Mouse (Mus musculus): Measurements from ENCODE around the gene Robo1. TPM values are rescaled to one million over a fixed set of nuclear protein-coding genes. Genes with fewer than 3 reads are reported as not detected.
A peak's percentile ranks its signal among the peaks of the same experiment; 100 is the strongest.

Gene Robo1
- polyA plus RNA-seq, 1 experiment from 2014 or later, result 58.1 TPM

GRCm38 (mm10) chr16:73038552-73038951 lies 730.4 kb downstream of the Robo1 start:
- no peaks in the 10 kb centered on the region for H3K27me3 ChIP-seq (replicated peaks; ENCODE audit: control insufficient read depth, insufficient read depth, low read length)
- no peaks in the 10 kb centered on the region for H3K4me1 ChIP-seq (replicated peaks; ENCODE audit: control insufficient read depth, insufficient read depth, low read length)
- H3K9me3 ChIP-seq (ENCODE audit: control insufficient read depth, low read length), result no peaks in the 10 kb centered on the region
- 71% methylated on average over 7 of the region's 7 CpGs for WGBS
- H3K36me3 ChIP-seq (ENCODE audit: control insufficient read depth, insufficient read depth), result peaks cover 11% of the 10 kb centered on the region; the same call in 1 of the 2 replicates
- H3K9ac ChIP-seq (replicated peaks; ENCODE audit: low read depth, low read length), result no peak overlapping the region
- ATAC-seq, result no peak
- no peak overlapping the region for H3K4me2 ChIP-seq (ENCODE audit: low read length)
- no peak overlapping the region for H3K27ac ChIP-seq (ENCODE audit: low read length)
- H3K4me3 ChIP-seq (replicated peaks; ENCODE audit: low read length), result no peak overlapping the region

- Histone ChIP-seq H3K27me3 (replicated peaks; ENCODE audit: control insufficient read depth, insufficient read depth, low read length) (no peaks in the 10 kb centered on the region), H3K4me3 (replicated peaks; ENCODE audit: low read length) (no peak overlapping the region), H3K27ac (ENCODE audit: low read length) (no peak overlapping the region), H3K9ac (replicated peaks; ENCODE audit: low read depth, low read length) (no peak overlapping the region), H3K4me2 (ENCODE audit: low read length) (no peak overlapping the region), H3K4me1 (replicated peaks; ENCODE audit: control insufficient read depth, insufficient read depth, low read length) (no peaks in the 10 kb centered on the region), H3K36me3 (ENCODE audit: control insufficient read depth, insufficient read depth) (no peaks in the 10 kb centered on the region), H3K9me3 (ENCODE audit: control insufficient read depth, low read length) (peaks cover 4% of the 10 kb centered on the region)
- no peak for ATAC-seq
- 94% methylated on average over 3 of the region's 3 CpGs for WGBS
Observed at GRCm38 (mm10) chr16:73062461-73062860, 754.4 kb downstream of the Robo1 start.

GRCm38 (mm10) chr16:73067782-73068181 lies 759.7 kb downstream of the Robo1 start:
- no peak overlapping the region for H3K4me3 ChIP-seq (replicated peaks; ENCODE audit: low read length)
- no peak overlapping the region for H3K4me2 ChIP-seq (ENCODE audit: low read length)
- H3K36me3 ChIP-seq (ENCODE audit: control insufficient read depth, insufficient read depth), result no peaks in the 10 kb centered on the region
- H3K27ac ChIP-seq (ENCODE audit: low read length), result no peak overlapping the region
- no peaks in the 10 kb centered on the region for H3K27me3 ChIP-seq (replicated peaks; ENCODE audit: control insufficient read depth, insufficient read depth, low read length)
- no peaks in the 10 kb centered on the region for H3K4me1 ChIP-seq (replicated peaks; ENCODE audit: control insufficient read depth, insufficient read depth, low read length)
- H3K9ac ChIP-seq (replicated peaks; ENCODE audit: low read depth, low read length), result no peak overlapping the region
- WGBS, result 90% methylated on average over 7 of the region's 7 CpGs
- no peak for ATAC-seq
- no peaks in the 10 kb centered on the region for H3K9me3 ChIP-seq (ENCODE audit: control insufficient read depth, low read length)

GRCm38 (mm10) chr16:73072047-73072446 lies 763.9 kb downstream of the Robo1 start:
- WGBS, result 94% methylated on average over 3 of the region's 3 CpGs
- H3K9ac ChIP-seq (replicated peaks; ENCODE audit: low read depth, low read length), result no peak overlapping the region
- H3K27ac ChIP-seq (ENCODE audit: low read length), result no peak overlapping the region
- H3K4me2 ChIP-seq (ENCODE audit: low read length), result no peak overlapping the region
- no peaks in the 10 kb centered on the region for H3K27me3 ChIP-seq (replicated peaks; ENCODE audit: control insufficient read depth, insufficient read depth, low read length)
- peaks cover under 1% of the 10 kb centered on the region; the same call in 1 of the 2 replicates for H3K4me1 ChIP-seq (replicated peaks; ENCODE audit: control insufficient read depth, insufficient read depth, low read length)
- no peaks in the 10 kb centered on the region for H3K9me3 ChIP-seq (ENCODE audit: control insufficient read depth, low read length)
- no peaks in the 10 kb centered on the region for H3K36me3 ChIP-seq (ENCODE audit: control insufficient read depth, insufficient read depth)
- ATAC-seq, result no peak
- no peak overlapping the region for H3K4me3 ChIP-seq (replicated peaks; ENCODE audit: low read length)

GRCm38 (mm10) chr16:73072883-73073282 lies 764.8 kb downstream of the Robo1 start:
- Histone ChIP-seq H3K36me3 (ENCODE audit: control insufficient read depth, insufficient read depth) (no peaks in the 10 kb centered on the region), H3K4me1 (replicated peaks; ENCODE audit: control insufficient read depth, insufficient read depth, low read length) (peaks cover 5% of the 10 kb centered on the region; the same call in 1 of the 2 replicates), H3K27me3 (replicated peaks; ENCODE audit: control insufficient read depth, insufficient read depth, low read length) (no peaks in the 10 kb centered on the region), H3K4me3 (replicated peaks; ENCODE audit: low read length) (no peak overlapping the region), H3K9me3 (ENCODE audit: control insufficient read depth, low read length) (no peaks in the 10 kb centered on the region), H3K27ac (ENCODE audit: low read length) (no peak overlapping the region), H3K9ac (replicated peaks; ENCODE audit: low read depth, low read length) (no peak overlapping the region), H3K4me2 (ENCODE audit: low read length) (no peak overlapping the region)
- ATAC-seq, result no peak
- 97% methylated on average over 6 of the region's 6 CpGs for WGBS

GRCm38 (mm10) chr16:73082420-73082819 lies 774.3 kb downstream of the Robo1 start:
- WGBS, result 53% methylated on average over 4 of the region's 4 CpGs
- Histone ChIP-seq H3K4me1 (replicated peaks; ENCODE audit: control insufficient read depth, insufficient read depth, low read length) (0 out of 2 replicates have a peak, but pooled peaks cover under 1% of the 10 kb centered on the region), H3K27ac (ENCODE audit: low read length) (no peak overlapping the region), H3K27me3 (replicated peaks; ENCODE audit: control insufficient read depth, insufficient read depth, low read length) (no peaks in the 10 kb centered on the region), H3K36me3 (ENCODE audit: control insufficient read depth, insufficient read depth) (no peaks in the 10 kb centered on the region), H3K4me3 (replicated peaks; ENCODE audit: low read length) (no peak overlapping the region), H3K9me3 (ENCODE audit: control insufficient read depth, low read length) (no peaks in the 10 kb centered on the region), H3K4me2 (ENCODE audit: low read length) (no peak overlapping the region), H3K9ac (replicated peaks; ENCODE audit: low read depth, low read length) (no peak overlapping the region)
- peak; percentile 63 for ATAC-seq

- Histone ChIP-seq H3K27me3 (replicated peaks; ENCODE audit: control insufficient read depth, insufficient read depth, low read length) (no peaks in the 10 kb centered on the region), H3K4me3 (replicated peaks; ENCODE audit: low read length) (no peak overlapping the region), H3K27ac (ENCODE audit: low read length) (no peak overlapping the region), H3K36me3 (ENCODE audit: control insufficient read depth, insufficient read depth) (no peaks in the 10 kb centered on the region), H3K4me1 (replicated peaks; ENCODE audit: control insufficient read depth, insufficient read depth, low read length) (no peaks in the 10 kb centered on the region), H3K9me3 (ENCODE audit: control insufficient read depth, low read length) (no peaks in the 10 kb centered on the region), H3K4me2 (ENCODE audit: low read length) (no peak overlapping the region), H3K9ac (replicated peaks; ENCODE audit: low read depth, low read length) (no peak overlapping the region)
- no peak for ATAC-seq
- 85% methylated on average over 2 of the region's 2 CpGs for WGBS
Observed at GRCm38 (mm10) chr16:73083077-73083476, 775.0 kb downstream of the Robo1 start.

Data from forebrain, embryonic 16.5 days (tissue).